Mouse (Mus musculus) G1E (cell line): ENCODE measurements around the gene Hamp2.
"Not testable (repeated sequence)": the region's sequence is repeated elsewhere in the genome, so short reads cannot be mapped to it uniquely, and the experiment has no call there.

Experiments
- CTCF ChIP-seq: IDR thresholded peaks from 2 replicates; pipeline ENCODE4 v1.5.1; 2012; ENCODE audit warnings: low read depth, low read length, inconsistent platforms, mixed read lengths
- GATA1 ChIP-seq: IDR thresholded peaks from 2 replicates; pipeline ENCODE4 v1.6.1; 2012; ENCODE audit warnings: borderline replicate concordance, low read length, inconsistent platforms, mixed read lengths
- POLR2AphosphoS5 ChIP-seq: IDR thresholded peaks from 2 replicates; pipeline ENCODE4 v1.6.1; 2012; ENCODE audit warnings: low read depth, low read length, inconsistent platforms; ENCODE audit not compliant: insufficient replicate concordance
- TAL1 ChIP-seq: conservative IDR thresholded peaks from 2 replicates; pipeline ENCODE4 v1.6.1; 2012; ENCODE audit warnings: low read depth, low read length, inconsistent platforms, mixed read lengths

DNA sequence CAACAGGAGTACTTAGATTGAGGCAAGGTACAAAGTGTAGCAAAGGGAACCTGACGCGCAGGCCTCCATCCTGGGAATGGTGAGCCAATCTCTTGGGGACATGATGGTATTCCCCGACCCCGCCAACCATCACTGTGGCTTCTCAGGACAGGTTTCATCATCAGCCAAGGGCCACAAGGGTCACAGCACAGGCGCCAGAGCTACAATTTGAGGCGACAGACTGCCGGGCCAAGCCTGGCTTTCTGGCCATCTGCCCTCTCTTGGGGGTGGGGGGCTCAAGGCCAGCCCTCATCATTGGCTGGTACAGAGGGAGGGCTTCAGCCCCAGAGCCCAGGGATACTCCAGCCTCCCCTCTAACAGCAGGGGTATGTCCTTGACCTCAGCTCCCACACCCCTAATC lies 21.0 kb upstream of the Hamp2 start:
- not testable (repeated sequence) for TF ChIP-seq CTCF, GATA1, TAL1, POLR2AphosphoS5
